Mouse (Mus musculus): Measurements from ENCODE around the gene Gm38392.

- peak; percentile 50 for TF ChIP-seq CTCF (IDR thresholded peaks at IDR 0.05; ENCODE audit: insufficient read depth, low read length)
- no peak for TF ChIP-seq POLR2A (IDR thresholded peaks at IDR 0.05; ENCODE audit: borderline replicate concordance, extremely low read depth, low read depth, low read length)
Measured at GRCm38 (mm10) chr3:88237556-88238194, 49.3 kb downstream of the Gm38392 start.

All from lung, adult 2 months (tissue).